Mouse (Mus musculus) brain, embryonic 14.5 days (tissue): Measurements from ENCODE around the gene Rab3gap1.

ENCODE experiments used
- CTCF ChIP-seq: fragments of 200-500 bp; IDR thresholded peaks from 2 replicates; pipeline ENCODE4 v1.5.1; 2012; ENCODE audit warnings: inconsistent platforms, mild to moderate bottlenecking, moderate library complexity, borderline replicate concordance; ENCODE audit not compliant: insufficient read depth, insufficient read length; ENCODE audit errors: extremely low read depth
- POLR2A ChIP-seq: fragments of 200-500 bp; IDR thresholded peaks from 2 replicates; pipeline ENCODE4 v1.6.1; 2012; ENCODE audit warnings: mild to moderate bottlenecking, inconsistent platforms, borderline replicate concordance; ENCODE audit not compliant: poor library complexity, insufficient read depth, insufficient read length, severe bottlenecking; ENCODE audit errors: extremely low read depth

GRCm38 (mm10) chr1:127899401-127899800 is 30.8 kb downstream of the Rab3gap1 start:
- TF ChIP-seq CTCF = no peak
- no peak for TF ChIP-seq POLR2A
